Mouse (Mus musculus): Measurements from ENCODE around the gene Rnaseh2a.

Rnaseh2a gene

GRCm38 (mm10) chr8:84982499-84983011 is 13.0 kb upstream of the Rnaseh2a start:
- no peak for DNase-seq

GRCm38 (mm10) chr8:84981644-84982498 is 12.3 kb upstream of the Rnaseh2a start:
- DNase-seq, result no peak

- DNase-seq, result peak; percentile 76
These were observed 11.2 kb upstream of the Rnaseh2a start for GRCm38 (mm10) chr8:84980622-84981358.

- DNase-seq, result peak; percentile 91
These were observed 10.2 kb upstream of the Rnaseh2a start for GRCm38 (mm10) chr8:84979599-84980421.

- peak; percentile 91 for DNase-seq
These were observed 8.8 kb upstream of the Rnaseh2a start, which contains the start of gene Junb for GRCm38 (mm10) chr8:84978248-84978940. Gene Junb (minus strand): TSS chr8:84978718.

- DNase-seq, result peak; percentile 70
These were observed 8.1 kb upstream of the Rnaseh2a start for GRCm38 (mm10) chr8:84977435-84978247.

GRCm38 (mm10) chr8:84976763-84977434 is 7.3 kb upstream of the Rnaseh2a start:
- no peak for DNase-seq

GRCm38 (mm10) chr8:84976031-84976762 is 6.6 kb upstream of the Rnaseh2a start:
- peak; percentile 96 for DNase-seq

- DNase-seq, result peak; percentile 65
These were observed 5.9 kb upstream of the Rnaseh2a start for GRCm38 (mm10) chr8:84975434-84975833.

GRCm38 (mm10) chr8:84974543-84975142 is 5.1 kb upstream of the Rnaseh2a start:
- DNase-seq, result no peak

GRCm38 (mm10) chr8:84973803-84974542 is 4.4 kb upstream of the Rnaseh2a start:
- no peak for DNase-seq

- no peak for DNase-seq
These were observed 3.5 kb upstream of the Rnaseh2a start for GRCm38 (mm10) chr8:84973079-84973478.

- no peak for DNase-seq
These were observed 1.3 kb upstream of the Rnaseh2a start for GRCm38 (mm10) chr8:84970913-84971312.

- DNase-seq, result no peak
These were observed 696 bp upstream of the Rnaseh2a start for GRCm38 (mm10) chr8:84970135-84970790.

GRCm38 (mm10) chr8:84968650-84969049 is 917 bp downstream of the Rnaseh2a start:
- no peak for DNase-seq

- no peak for DNase-seq
These were observed 1.8 kb downstream of the Rnaseh2a start for GRCm38 (mm10) chr8:84967532-84968304.

GRCm38 (mm10) chr8:84966603-84967002 is 3.0 kb downstream of the Rnaseh2a start:
- no peak for DNase-seq

Measured in right cerebral cortex, postnatal 14 days (tissue).